Mouse (Mus musculus) liver, embryonic 13.5 days (tissue): ENCODE results near the gene Zfand3. TPM values are rescaled to one million over a fixed set of nuclear protein-coding genes. Genes with fewer than 3 reads are reported as not detected.

Experiments
- ATAC-seq: fragments of 200-750 bp; cut with Nextera tagmentation; 2 replicates; pipeline ENCODE4 v1.8.0; 2017; ENCODE audit warnings: low read depth, mild to moderate bottlenecking, moderate number of reproducible peaks, moderate library complexity
- DNase-seq: peaks from one replicate; pipeline ENCODE4 v3.0.0; 2022
- H3K27ac ChIP-seq: fragments of 300-500 bp; sonication (generic); 2 replicates; pipeline ENCODE4 v1.5.1; 2015; ENCODE audit warnings: moderate library complexity, mild to moderate bottlenecking, inconsistent platforms
- H3K27me3 ChIP-seq: fragments of 300-500 bp; sonication (generic); 2 replicates; pipeline ENCODE4 v1.6.1; 2015; ENCODE audit warnings: mild to moderate bottlenecking, inconsistent platforms
- H3K36me3 ChIP-seq: fragments of 300-500 bp; sonication (generic); 2 replicates; pipeline ENCODE4 v1.6.1; 2015; ENCODE audit warnings: mild to moderate bottlenecking, inconsistent platforms
- H3K4me1 ChIP-seq: fragments of 300-500 bp; sonication (generic); replicated peaks from 2 replicates; pipeline ENCODE4 v1.6.1; 2015; ENCODE audit warnings: inconsistent platforms
- H3K4me2 ChIP-seq: fragments of 300-500 bp; sonication (generic); 2 replicates; pipeline ENCODE4 v1.6.1; 2015; ENCODE audit warnings: inconsistent platforms, mild to moderate bottlenecking, moderate library complexity
- H3K4me3 ChIP-seq: fragments of 300-500 bp; sonication (generic); replicated peaks from 2 replicates; pipeline ENCODE4 v1.5.1; 2015; ENCODE audit warnings: mild to moderate bottlenecking, inconsistent platforms
- H3K9ac ChIP-seq: fragments of 300-500 bp; sonication (generic); 2 replicates; pipeline ENCODE4 v1.6.1; 2015; ENCODE audit warnings: mild to moderate bottlenecking, inconsistent platforms
- H3K9me3 ChIP-seq: fragments of 300-500 bp; sonication (generic); replicated peaks from 2 replicates; pipeline ENCODE4 v1.6.1; 2016; ENCODE audit warnings: inconsistent platforms
- WGBS: fragments of 180-500 bp; shearing (Covaris S2); methylation state at CpG from one replicate; pipeline ENCODE4 v1.1.7; 2015; ENCODE audit not compliant: insufficient replicate concordance; 5-methylcytosine and 5-hydroxymethylcytosine counted together
- polyA plus RNA-seq: library from polyadenylated mRNA; unstranded; fragments of >200 nt; fragmentation: Nextera tagmentation; extraction: Ambion mirVana; gene quantifications from 2 replicates; pipeline ENCODE4 v1.2.1, GENCODE M21; 2015

Gene Zfand3
- polyA plus RNA-seq, 1 experiment from 2014 or later = 13.7 TPM

DNA sequence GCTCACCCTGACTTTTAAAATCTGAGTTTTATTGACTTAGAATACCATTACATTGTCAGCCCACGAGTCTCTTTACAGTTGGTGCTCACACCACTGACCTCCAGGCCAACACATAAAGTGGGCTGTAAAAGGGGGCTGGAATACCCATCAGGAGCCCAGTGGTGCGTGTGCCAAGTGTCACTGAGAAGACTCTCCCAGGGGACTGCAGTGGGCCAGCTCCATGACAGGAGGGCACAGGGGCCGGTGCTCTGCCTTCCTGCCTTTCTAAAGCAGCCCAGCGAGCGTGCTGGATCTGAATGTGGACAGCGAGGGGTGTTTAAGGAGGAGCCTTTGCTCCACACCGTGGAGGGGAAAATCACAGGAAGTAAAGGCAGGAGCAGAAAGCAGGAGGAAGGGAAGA lies 249.4 kb downstream of the Zfand3 start:
- Histone ChIP-seq H3K27ac (no peak overlapping the region), H3K4me2 (no peak overlapping the region), H3K9me3 (no peaks in the 10 kb centered on the region), H3K9ac (no peak overlapping the region), H3K36me3 (no peaks in the 10 kb centered on the region), H3K27me3 (no peaks in the 10 kb centered on the region), H3K4me3 (no peak overlapping the region), H3K4me1 (no peaks in the 10 kb centered on the region)
- WGBS = 70% methylated on average over 7 of the region's 7 CpGs
- no peak for ATAC-seq
- DNase-seq = no peak

DNA sequence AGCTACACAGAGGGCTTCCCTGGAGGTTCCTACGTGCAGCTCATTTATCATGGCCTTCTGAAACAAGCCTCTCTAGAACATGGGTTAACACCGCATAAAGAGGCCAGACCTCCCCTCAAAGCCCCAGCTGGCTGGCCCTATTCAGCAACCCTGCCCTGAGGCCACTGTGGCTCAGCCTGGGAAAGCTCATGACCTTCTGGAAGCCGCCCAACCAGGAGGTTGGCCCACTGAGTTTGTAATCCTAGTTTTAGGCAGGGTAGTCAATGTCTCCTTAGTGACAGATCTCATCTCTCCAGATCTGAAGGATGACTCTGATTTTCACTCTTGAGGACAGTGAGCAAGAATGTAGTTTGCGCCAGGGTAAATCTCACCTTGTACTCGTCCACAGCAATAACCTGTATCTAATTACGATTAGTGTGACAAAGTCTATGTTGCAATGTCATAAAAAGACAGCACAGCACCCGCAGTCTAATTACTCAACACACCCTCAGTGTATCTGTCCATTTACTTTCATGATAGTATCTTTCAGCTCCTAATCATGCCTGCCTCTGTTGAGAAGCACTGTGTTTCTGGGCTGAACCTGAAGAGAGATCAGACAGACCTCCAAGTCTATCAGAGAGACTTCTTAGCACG lies 251.5 kb downstream of the Zfand3 start:
- no peak overlapping the region for H3K4me2 ChIP-seq
- DNase-seq (no peak), ATAC-seq (no peak)
- no peaks in the 10 kb centered on the region for H3K9me3 ChIP-seq
- no peak overlapping the region for H3K4me3 ChIP-seq
- no peaks in the 10 kb centered on the region for H3K27me3 ChIP-seq
- H3K4me1 ChIP-seq = 0 out of 2 replicates have a peak, but pooled peaks cover 3% of the 10 kb centered on the region
- WGBS = 71% methylated on average over 8 of the region's 8 CpGs
- no peak overlapping the region for H3K9ac ChIP-seq
- no peak overlapping the region for H3K27ac ChIP-seq
- no peaks in the 10 kb centered on the region for H3K36me3 ChIP-seq

DNA sequence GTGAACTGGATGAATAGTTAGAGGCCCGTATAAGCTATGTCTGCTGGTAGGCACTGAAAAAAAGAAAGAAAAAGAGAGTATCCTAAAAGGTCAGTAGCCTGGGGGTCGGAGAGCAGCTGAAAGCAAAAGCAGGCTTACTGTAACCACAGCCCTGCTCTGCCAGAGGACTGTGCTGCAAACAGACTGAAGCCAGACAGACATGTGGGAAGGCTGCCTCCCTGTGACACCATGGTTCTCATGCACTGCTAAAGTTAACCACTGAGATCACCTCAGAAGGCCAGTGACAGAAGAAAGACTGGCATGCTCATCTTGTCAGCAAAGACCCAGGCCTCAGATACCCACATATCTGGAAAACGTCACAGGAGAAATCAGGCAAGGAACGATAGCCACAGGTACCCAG lies 253.9 kb downstream of the Zfand3 start:
- Histone ChIP-seq H3K27me3 (no peaks in the 10 kb centered on the region), H3K36me3 (no peaks in the 10 kb centered on the region), H3K4me1 (peaks cover 5% of the 10 kb centered on the region; the same call in 1 of the 2 replicates), H3K9me3 (no peaks in the 10 kb centered on the region), H3K4me3 (no peak overlapping the region), H3K27ac (no peak overlapping the region), H3K4me2 (no peak overlapping the region), H3K9ac (no peak overlapping the region)
- WGBS = 52% methylated on average over 4 of the region's 4 CpGs
- no peak for ATAC-seq
- no peak for DNase-seq

DNA sequence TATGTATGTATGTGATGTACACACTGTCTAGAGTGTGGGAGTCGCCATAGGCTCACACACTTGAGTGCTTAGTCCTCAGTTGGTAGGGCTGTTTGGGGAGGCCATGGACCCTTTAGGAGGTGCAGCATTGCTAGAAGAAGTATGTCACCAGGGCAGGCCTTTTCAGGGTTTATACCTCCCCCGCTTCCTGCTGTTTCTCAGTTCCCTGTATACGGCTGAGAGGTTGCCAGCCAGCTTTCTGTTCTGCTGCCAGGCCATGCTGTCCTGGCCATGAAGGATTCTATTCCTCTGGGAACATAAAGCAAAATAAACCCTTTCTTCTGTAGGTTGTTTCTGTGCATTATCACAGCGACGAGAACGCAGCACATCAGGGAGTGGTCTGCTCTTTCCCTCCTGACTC lies 255.4 kb downstream of the Zfand3 start:
- ATAC-seq = no peak
- H3K4me1 ChIP-seq = peaks cover 5% of the 10 kb centered on the region; the same call in 1 of the 2 replicates

More for the DNA sequence above, 255.4 kb downstream of the Zfand3 start:
- Histone ChIP-seq H3K27me3 (no peaks in the 10 kb centered on the region), H3K27ac (no peak overlapping the region), H3K4me2 (no peak overlapping the region), H3K9ac (no peak overlapping the region), H3K36me3 (no peaks in the 10 kb centered on the region), H3K4me3 (no peak overlapping the region), H3K9me3 (no peaks in the 10 kb centered on the region)
- DNase-seq = no peak
- 64% methylated on average over 6 of the region's 6 CpGs for WGBS

Other genes with a start within 250 kb of the Zfand3 start
- gene Mdga1, start 34.6 kb upstream of the Zfand3 start, polyA plus RNA-seq = 1.0 and 1.1 TPM in 2 replicates